Mouse (Mus musculus) embryonic fibroblast, embryonic 13.5 days (primary cell): ENCODE data around the gene Lamb3. TPM values are rescaled to one million over a fixed set of nuclear protein-coding genes. Genes with fewer than 3 reads are reported as not detected.

Experiments
- H3K27ac ChIP-seq: 2 replicates; pipeline ENCODE4 v1.5.1; 2012; ENCODE audit warnings: low read length, control low read depth, inconsistent platforms; ENCODE audit not compliant: insufficient read depth
- H3K4me1 ChIP-seq: 2 replicates; pipeline ENCODE4 v1.6.1; 2011; ENCODE audit warnings: low read length; ENCODE audit not compliant: control insufficient read depth, insufficient read depth
- H3K4me3 ChIP-seq: 2 replicates; pipeline ENCODE4 v1.5.1; 2011; ENCODE audit warnings: mild to moderate bottlenecking, control low read depth, low read length; ENCODE audit not compliant: insufficient read depth
- CTCF ChIP-seq: IDR thresholded peaks from 2 replicates; pipeline ENCODE4 v1.5.1; 2011; ENCODE audit warnings: mild to moderate bottlenecking, control low read depth, low read length, moderate library complexity, borderline replicate concordance; ENCODE audit not compliant: insufficient read depth
- POLR2A ChIP-seq: IDR thresholded peaks from 2 replicates; pipeline ENCODE4 v1.6.1; 2011; ENCODE audit warnings: low read depth, mild to moderate bottlenecking, control low read depth, low read length, moderate library complexity
- polyA plus RNA-seq: library from polyadenylated mRNA; stranded (reverse); fragments of >200 nt; gene quantifications from 2 replicates; pipeline ENCODE4 v1.2.4, GENCODE M21; 2011; ENCODE audit warnings: low read depth; ENCODE audit not compliant: missing spikeins, insufficient read length

Gene Lamb3
- polyA plus RNA-seq, 1 experiment, result not detected

DNA sequence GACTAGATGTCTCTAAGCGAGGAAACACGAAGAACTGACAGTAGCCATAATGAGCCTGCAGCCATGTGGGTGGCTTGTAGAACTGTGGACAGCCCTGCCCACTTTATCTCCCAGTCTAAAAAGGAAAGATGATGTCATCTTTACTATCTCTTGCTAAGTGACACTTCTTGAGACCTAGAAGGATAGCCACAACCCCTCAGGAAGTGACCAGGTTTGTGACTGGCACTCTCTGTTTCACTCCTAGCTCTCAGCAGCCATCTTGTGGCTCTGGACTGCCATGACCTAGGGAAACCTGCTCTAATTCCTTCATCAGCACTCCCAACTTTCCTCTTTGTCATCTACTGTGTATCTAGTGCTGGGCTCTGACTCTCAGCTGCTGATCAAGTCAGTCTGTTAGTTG, 9.2 kb upstream of the Lamb3 start:
- H3K4me1 ChIP-seq, result no peaks in the 10 kb centered on the region
- H3K27ac ChIP-seq, result no peak overlapping the region
- TF ChIP-seq CTCF (no peak), POLR2A (no peak)
- no peak overlapping the region for H3K4me3 ChIP-seq

DNA sequence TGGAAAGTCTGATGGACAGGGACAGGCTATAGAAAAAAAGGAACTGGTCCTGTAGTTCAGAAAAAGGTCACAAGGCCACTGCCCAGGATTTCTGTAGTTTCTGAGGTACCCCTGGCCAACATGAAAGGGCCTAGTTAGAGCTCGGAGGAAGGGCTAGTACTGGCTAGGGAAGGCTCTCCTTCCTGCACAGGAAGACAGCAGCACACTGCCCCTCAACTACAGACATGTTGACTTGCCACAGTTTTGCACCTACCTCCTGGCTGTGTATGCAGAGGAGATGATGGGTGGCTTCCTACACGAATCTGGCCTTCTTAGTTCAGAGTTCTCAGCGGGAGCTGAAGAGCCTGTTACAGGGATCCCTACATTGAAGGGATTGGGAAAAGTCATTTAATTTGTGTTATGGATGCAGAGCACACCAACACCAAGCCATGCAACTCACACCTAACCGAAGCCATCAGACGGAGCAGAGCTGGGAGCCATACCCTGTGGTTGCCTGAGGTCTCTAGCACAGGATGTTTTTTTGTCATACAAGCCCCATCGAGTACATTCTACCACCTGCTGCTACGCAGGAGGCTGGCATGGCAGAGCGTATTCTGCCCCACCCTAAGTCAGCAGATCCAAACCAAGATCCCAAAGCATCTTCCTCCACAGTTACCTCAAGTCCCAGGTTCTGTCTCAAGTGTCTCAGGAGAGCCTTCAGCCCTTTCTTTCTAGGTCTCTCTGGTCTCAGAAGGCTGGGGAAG, 6.7 kb upstream of the Lamb3 start:
- TF ChIP-seq CTCF (no peak), POLR2A (no peak)

DNA sequence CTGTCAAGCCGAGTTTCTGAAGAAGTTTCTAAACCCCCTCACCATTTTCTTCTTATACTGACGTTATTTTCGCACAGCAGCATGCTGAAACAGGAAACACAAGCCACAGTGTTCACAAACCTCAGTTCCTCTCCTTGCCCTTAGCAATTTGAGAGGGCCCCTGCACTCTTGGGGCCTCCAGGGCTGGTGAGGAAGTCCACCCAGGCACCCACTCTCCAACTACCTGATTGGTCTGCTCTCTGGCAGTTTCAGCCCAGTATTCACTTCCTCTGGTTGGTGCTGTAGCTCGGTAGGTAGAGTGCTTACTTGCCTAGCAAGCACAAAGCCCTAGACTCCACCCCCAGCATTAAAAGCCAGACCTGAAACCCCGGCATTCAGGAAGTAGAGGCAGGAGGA, 6.1 kb upstream of the Lamb3 start, which contains the start of gene Traf3ip3:
Gene Traf3ip3 (minus strand): TSS at position 321 of the 396 bp plus-strand sequence.
- TF ChIP-seq POLR2A, result no peak
- TF ChIP-seq CTCF, result no peak
- H3K4me3 ChIP-seq, result no peak within 1 kb of the TSS
- H3K4me1 ChIP-seq, result no peaks in the 10 kb centered on the region
- no peak within 1 kb of the TSS for H3K27ac ChIP-seq

More for the DNA sequence above, 6.7 kb upstream of the Lamb3 start:
- Histone ChIP-seq H3K4me1 (no peaks in the 10 kb centered on the region), H3K4me3 (no peak overlapping the region), H3K27ac (no peak overlapping the region)

DNA sequence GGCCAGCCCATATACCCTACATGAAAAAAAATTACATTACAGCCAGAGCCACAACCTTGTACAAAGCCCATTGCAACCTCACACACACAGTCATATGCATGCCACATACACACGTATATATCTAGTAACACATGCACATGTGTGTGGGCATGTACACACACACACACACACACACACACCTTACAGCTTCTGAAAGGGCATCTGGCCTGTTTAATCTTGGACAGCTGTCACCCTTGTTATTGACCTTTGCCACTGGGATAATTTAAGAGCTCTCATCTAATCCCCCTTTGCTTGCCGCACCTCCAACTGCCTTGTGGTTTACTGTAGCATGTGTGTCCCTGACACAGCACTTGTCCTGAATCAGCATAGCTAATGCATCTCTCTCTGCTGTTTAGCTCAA, 3.7 kb upstream of the Lamb3 start:
- H3K27ac ChIP-seq, result no peak overlapping the region

DNA sequence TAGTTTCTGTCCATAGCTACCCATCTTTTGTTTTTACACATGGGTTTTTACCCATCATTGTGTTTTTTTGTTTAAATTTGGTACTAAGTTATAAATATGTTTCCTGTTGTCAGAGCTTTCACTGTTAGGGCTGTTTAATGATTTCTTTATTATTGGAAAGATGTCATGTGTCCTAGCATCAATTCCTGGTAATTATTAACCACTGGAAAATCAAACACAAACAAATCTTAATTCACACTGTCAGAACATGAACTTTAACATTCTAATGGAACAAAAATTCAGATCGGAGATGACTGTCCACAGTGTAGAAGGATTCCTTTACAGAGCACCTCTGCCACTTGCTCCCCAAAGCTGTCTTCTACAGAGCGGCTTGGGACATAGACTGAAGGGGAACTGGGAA, 2.1 kb upstream of the Lamb3 start:
- H3K27ac ChIP-seq, result no peak overlapping the region
- no peaks in the 10 kb centered on the region for H3K4me1 ChIP-seq
- TF ChIP-seq POLR2A (no peak), CTCF (no peak)
- no peak overlapping the region for H3K4me3 ChIP-seq

More for the DNA sequence above, 3.7 kb upstream of the Lamb3 start:
- no peaks in the 10 kb centered on the region for H3K4me1 ChIP-seq
- no peak overlapping the region for H3K4me3 ChIP-seq
- no peak for TF ChIP-seq CTCF
- no peak for TF ChIP-seq POLR2A

DNA sequence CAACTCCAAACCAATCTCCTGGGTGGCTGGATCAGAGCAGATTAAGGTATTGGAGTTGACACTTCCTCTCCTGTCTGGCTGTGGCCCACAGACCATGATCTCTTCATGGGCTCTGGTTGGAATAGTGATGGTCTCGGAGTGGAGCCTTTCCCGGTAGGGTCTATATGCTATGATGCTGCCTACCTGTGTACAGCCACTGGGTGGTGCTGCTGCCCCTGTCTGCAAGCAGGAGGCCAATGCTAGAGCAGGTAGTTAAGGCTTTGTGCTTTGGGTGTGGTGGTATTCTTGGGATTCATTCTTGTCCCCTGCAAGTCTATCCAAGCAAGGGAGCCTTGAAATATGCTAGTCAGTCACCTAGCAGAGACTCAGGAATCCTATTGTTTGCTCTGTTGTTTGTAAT, 679 bp downstream of the Lamb3 start:
- no peaks in the 10 kb centered on the region for H3K4me1 ChIP-seq
- no peak overlapping the region for H3K4me3 ChIP-seq
- TF ChIP-seq POLR2A (no peak), CTCF (peak; percentile 94)
- H3K27ac ChIP-seq, result no peak overlapping the region

DNA sequence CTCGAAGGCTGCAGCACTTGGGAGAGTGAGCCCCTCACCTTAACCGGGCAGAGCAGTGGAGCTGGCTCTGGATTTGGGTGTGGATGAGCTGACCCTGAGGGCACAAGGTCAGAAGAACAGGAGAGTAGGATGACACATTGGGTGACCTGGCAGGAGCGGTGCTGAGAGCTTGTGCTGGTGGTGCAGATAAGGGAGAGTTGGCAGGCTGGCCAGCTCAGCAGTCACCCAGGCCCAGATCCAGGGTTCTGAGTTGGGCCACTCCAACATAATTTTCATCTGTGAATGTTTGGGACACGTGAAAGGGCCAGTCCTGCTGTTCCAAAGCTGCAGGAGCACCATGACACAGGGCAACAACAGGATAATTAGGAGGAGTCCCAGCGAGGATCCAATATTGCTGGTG, 3.9 kb downstream of the Lamb3 start:
- Histone ChIP-seq H3K4me1 (no peaks in the 10 kb centered on the region), H3K4me3 (no peak overlapping the region), H3K27ac (no peak overlapping the region)
- TF ChIP-seq CTCF (no peak), POLR2A (no peak)

DNA sequence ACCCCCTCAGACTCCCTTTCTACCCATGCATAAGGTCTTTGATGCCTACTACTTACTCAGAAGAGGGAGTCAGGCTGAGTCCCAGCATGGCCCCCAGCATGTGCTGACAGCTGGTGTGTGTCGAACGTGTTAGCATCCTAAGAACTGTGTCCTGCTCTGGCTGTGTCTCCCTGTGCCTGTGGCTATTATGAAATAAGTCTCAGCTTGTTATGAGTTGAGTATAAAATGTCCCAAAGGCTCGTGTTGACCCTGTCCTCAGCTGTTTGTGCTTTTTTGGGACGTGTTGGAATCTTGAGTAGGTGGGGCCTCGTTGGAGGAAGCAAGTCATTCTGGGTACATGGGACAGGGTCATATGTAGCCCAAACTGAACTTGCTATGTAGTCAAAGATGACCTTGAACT, 6.6 kb downstream of the Lamb3 start:
- Histone ChIP-seq H3K4me3 (no peak overlapping the region), H3K27ac (no peak overlapping the region), H3K4me1 (no peaks in the 10 kb centered on the region)
- TF ChIP-seq POLR2A (no peak), CTCF (no peak)

DNA sequence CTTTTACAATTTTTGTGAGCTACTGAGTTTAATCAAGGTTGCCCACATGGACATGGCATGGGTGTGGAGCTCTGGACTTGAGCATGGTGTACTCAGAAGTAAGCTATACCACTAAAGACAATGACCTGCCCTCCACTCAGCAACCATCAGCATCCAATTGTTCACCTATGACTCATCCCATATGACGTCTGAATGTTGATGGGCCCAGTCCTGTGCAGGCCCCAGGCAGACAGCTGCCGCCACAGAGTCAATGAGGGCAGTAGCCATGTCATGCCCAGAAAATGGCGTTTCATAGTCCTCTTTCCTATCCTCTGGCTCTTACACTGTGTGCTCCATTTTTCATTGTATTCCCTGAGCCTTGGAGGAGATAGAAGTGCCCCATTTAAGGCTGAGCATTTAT, 8.5 kb downstream of the Lamb3 start:
- no peak overlapping the region for H3K4me3 ChIP-seq
- no peak overlapping the region for H3K27ac ChIP-seq
- TF ChIP-seq POLR2A (no peak), CTCF (no peak)
- no peaks in the 10 kb centered on the region for H3K4me1 ChIP-seq

DNA sequence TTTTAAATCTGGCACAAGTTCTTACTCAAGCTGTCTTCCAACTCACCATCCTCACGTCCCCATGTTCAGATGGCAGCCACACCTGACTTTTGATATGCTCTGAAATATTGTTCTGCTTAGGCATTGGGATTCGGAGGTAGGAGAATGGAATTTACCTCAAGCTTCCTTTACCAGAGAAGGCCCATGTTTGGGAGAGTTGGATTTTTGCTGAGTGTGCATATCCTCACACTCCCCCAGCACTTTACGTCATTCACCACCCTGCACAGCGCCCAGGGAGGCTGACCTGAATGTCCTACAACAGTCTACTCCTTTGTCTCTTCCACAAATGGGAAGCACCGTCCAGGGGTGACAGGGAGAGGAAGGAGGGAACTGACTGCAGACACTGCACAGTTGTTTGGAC, 12.9 kb downstream of the Lamb3 start:
- H3K4me3 ChIP-seq, result no peak overlapping the region
- H3K27ac ChIP-seq, result no peak overlapping the region
- no peaks in the 10 kb centered on the region for H3K4me1 ChIP-seq
- no peak for TF ChIP-seq POLR2A
- TF ChIP-seq CTCF, result no peak
